Mouse (Mus musculus): Measurements from ENCODE around the gene Epn1. TPM values are rescaled to one million over a fixed set of nuclear protein-coding genes. Genes with fewer than 3 reads are reported as not detected.

Epn1 gene
- total RNA-seq, 1 experiment, result 51.8 TPM

- H3K9me3 ChIP-seq (ENCODE audit: control insufficient read depth, insufficient read depth, low read depth, low read length), result no peaks in the 10 kb centered on the region
- in situ Hi-C loops (cut with MboI; ENCODE audit: low sequenced_read_pairs in 2 of 2, unreplicated experiment in 2 of 2), result no loop called here
- H3K36me3 ChIP-seq (ENCODE audit: control insufficient read depth, insufficient read depth, low read length, poor library complexity, severe bottlenecking), result peaks cover 42% of the 10 kb centered on the region
- no peak for DNase-seq (ENCODE audit: low read depth, low spot score)
- peaks cover 2% of the 10 kb centered on the region in 2 experiments; a peak in 1 of 4 replicates for H3K4me1 ChIP-seq (ENCODE audit: control insufficient read depth in 2 of 2, insufficient read depth in 2 of 2, low read length in 2 of 2, poor library complexity in 1 of 2)
- no peak overlapping the region for H3K4me3 ChIP-seq (ENCODE audit: insufficient read depth in 1 of 2, low read depth in 1 of 2, low read length in 2 of 2, poor library complexity in 1 of 2, severe bottlenecking in 1 of 2)
- H3K9ac ChIP-seq (ENCODE audit: insufficient read depth, low read depth, low read length, poor library complexity, severe bottlenecking), result no peak overlapping the region
- no peak for TF ChIP-seq ZNF384 (IDR thresholded peaks at IDR 0.05; ENCODE audit: low read depth, low read length)
- no peak for TF ChIP-seq ZC3H11A (IDR thresholded peaks at IDR 0.05; ENCODE audit: borderline replicate concordance, low read depth, low read length)
- no peak for TF ChIP-seq HCFC1 (IDR thresholded peaks at IDR 0.05; ENCODE audit: borderline replicate concordance, insufficient read depth, low read length)
- TF ChIP-seq CHD2 (IDR thresholded peaks at IDR 0.05; ENCODE audit: low read depth, low read length), result no peak
- no peak for TF ChIP-seq MAFK (IDR thresholded peaks at IDR 0.05; ENCODE audit: insufficient read depth, low read depth, low read length)
- H3K27ac ChIP-seq (ENCODE audit: insufficient read depth, low read depth, low read length, poor library complexity, severe bottlenecking), result no peak overlapping the region
Measured at GRCm38 (mm10) chr7:5081939-5082338, 1.9 kb downstream of the Epn1 start.

- Histone ChIP-seq H3K4me1 (ENCODE audit: control insufficient read depth in 2 of 2, insufficient read depth in 2 of 2, low read length in 2 of 2, poor library complexity in 1 of 2) (peaks cover 2% of the 10 kb centered on the region in 2 experiments; a peak in 1 of 4 replicates), H3K36me3 (ENCODE audit: control insufficient read depth, insufficient read depth, low read length, poor library complexity, severe bottlenecking) (peaks cover 40% of the 10 kb centered on the region), H3K27ac (ENCODE audit: insufficient read depth, low read depth, low read length, poor library complexity, severe bottlenecking) (no peak overlapping the region), H3K4me3 (ENCODE audit: insufficient read depth in 1 of 2, low read depth in 1 of 2, low read length in 2 of 2, poor library complexity in 1 of 2, severe bottlenecking in 1 of 2) (no peak overlapping the region), H3K9ac (ENCODE audit: insufficient read depth, low read depth, low read length, poor library complexity, severe bottlenecking) (no peak overlapping the region), H3K9me3 (ENCODE audit: control insufficient read depth, insufficient read depth, low read depth, low read length) (no peaks in the 10 kb centered on the region)
- TF ChIP-seq CHD2 (IDR thresholded peaks at IDR 0.05; ENCODE audit: low read depth, low read length), result no peak
- no peak for TF ChIP-seq ZC3H11A (IDR thresholded peaks at IDR 0.05; ENCODE audit: borderline replicate concordance, low read depth, low read length)
- TF ChIP-seq HCFC1 (IDR thresholded peaks at IDR 0.05; ENCODE audit: borderline replicate concordance, insufficient read depth, low read length), result no peak
- no peak for TF ChIP-seq MAFK (IDR thresholded peaks at IDR 0.05; ENCODE audit: insufficient read depth, low read depth, low read length)
- TF ChIP-seq ZNF384 (IDR thresholded peaks at IDR 0.05; ENCODE audit: low read depth, low read length), result no peak
- in situ Hi-C loops (cut with MboI; ENCODE audit: low sequenced_read_pairs in 2 of 2, unreplicated experiment in 2 of 2), result no loop called here
- no peak for DNase-seq (ENCODE audit: low read depth, low spot score)
Measured at GRCm38 (mm10) chr7:5083325-5084105, 3.5 kb downstream of the Epn1 start.

- Histone ChIP-seq H3K36me3 (ENCODE audit: control insufficient read depth, insufficient read depth, low read length, poor library complexity, severe bottlenecking) (peaks cover 44% of the 10 kb centered on the region), H3K9ac (ENCODE audit: insufficient read depth, low read depth, low read length, poor library complexity, severe bottlenecking) (no peak overlapping the region), H3K27ac (ENCODE audit: insufficient read depth, low read depth, low read length, poor library complexity, severe bottlenecking) (no peak overlapping the region), H3K4me3 (ENCODE audit: insufficient read depth in 1 of 2, low read depth in 1 of 2, low read length in 2 of 2, poor library complexity in 1 of 2, severe bottlenecking in 1 of 2) (no peak overlapping the region), H3K4me1 (ENCODE audit: control insufficient read depth in 2 of 2, insufficient read depth in 2 of 2, low read length in 2 of 2, poor library complexity in 1 of 2) (0 out of 4 replicates have a peak, but pooled peaks cover 0 to 2% of the 10 kb centered on the region in 2 experiments), H3K9me3 (ENCODE audit: control insufficient read depth, insufficient read depth, low read depth, low read length) (no peaks in the 10 kb centered on the region)
- DNase-seq (ENCODE audit: low read depth, low spot score), result no peak
- in situ Hi-C loops (cut with MboI; ENCODE audit: low sequenced_read_pairs in 2 of 2, unreplicated experiment in 2 of 2), result no loop called here
- TF ChIP-seq ZC3H11A (IDR thresholded peaks at IDR 0.05; ENCODE audit: borderline replicate concordance, low read depth, low read length) (no peak), MAFK (IDR thresholded peaks at IDR 0.05; ENCODE audit: insufficient read depth, low read depth, low read length) (no peak), CHD2 (IDR thresholded peaks at IDR 0.05; ENCODE audit: low read depth, low read length) (no peak), HCFC1 (IDR thresholded peaks at IDR 0.05; ENCODE audit: borderline replicate concordance, insufficient read depth, low read length) (no peak), ZNF384 (IDR thresholded peaks at IDR 0.05; ENCODE audit: low read depth, low read length) (no peak)
Measured at GRCm38 (mm10) chr7:5085512-5085911, 5.5 kb downstream of the Epn1 start.

- Histone ChIP-seq H3K4me3 (ENCODE audit: insufficient read depth in 1 of 2, low read depth in 1 of 2, low read length in 2 of 2, poor library complexity in 1 of 2, severe bottlenecking in 1 of 2) (no peak overlapping the region), H3K9me3 (ENCODE audit: control insufficient read depth, insufficient read depth, low read depth, low read length) (no peaks in the 10 kb centered on the region), H3K9ac (ENCODE audit: insufficient read depth, low read depth, low read length, poor library complexity, severe bottlenecking) (no peak overlapping the region), H3K27ac (ENCODE audit: insufficient read depth, low read depth, low read length, poor library complexity, severe bottlenecking) (no peak overlapping the region), H3K36me3 (ENCODE audit: control insufficient read depth, insufficient read depth, low read length, poor library complexity, severe bottlenecking) (peaks cover 48% of the 10 kb centered on the region), H3K4me1 (ENCODE audit: control insufficient read depth in 2 of 2, insufficient read depth in 2 of 2, low read length in 2 of 2, poor library complexity in 1 of 2) (no peaks in the 10 kb centered on the region)
- in situ Hi-C loops (cut with MboI; ENCODE audit: low sequenced_read_pairs in 2 of 2, unreplicated experiment in 2 of 2), result no loop called here
- DNase-seq (ENCODE audit: low read depth, low spot score), result no peak
- TF ChIP-seq CHD2 (IDR thresholded peaks at IDR 0.05; ENCODE audit: low read depth, low read length), result no peak
- no peak for TF ChIP-seq ZC3H11A (IDR thresholded peaks at IDR 0.05; ENCODE audit: borderline replicate concordance, low read depth, low read length)
- no peak for TF ChIP-seq ZNF384 (IDR thresholded peaks at IDR 0.05; ENCODE audit: low read depth, low read length)
- no peak for TF ChIP-seq HCFC1 (IDR thresholded peaks at IDR 0.05; ENCODE audit: borderline replicate concordance, insufficient read depth, low read length)
- TF ChIP-seq MAFK (IDR thresholded peaks at IDR 0.05; ENCODE audit: insufficient read depth, low read depth, low read length), result no peak
Measured at GRCm38 (mm10) chr7:5086921-5087440, 6.9 kb downstream of the Epn1 start.
